Mouse (Mus musculus): ENCODE measurements around the gene Oas1h.
"Not testable (repeated sequence)": the region's sequence is repeated elsewhere in the genome, so short reads cannot be mapped to it uniquely, and the experiment has no call there.

DNA sequence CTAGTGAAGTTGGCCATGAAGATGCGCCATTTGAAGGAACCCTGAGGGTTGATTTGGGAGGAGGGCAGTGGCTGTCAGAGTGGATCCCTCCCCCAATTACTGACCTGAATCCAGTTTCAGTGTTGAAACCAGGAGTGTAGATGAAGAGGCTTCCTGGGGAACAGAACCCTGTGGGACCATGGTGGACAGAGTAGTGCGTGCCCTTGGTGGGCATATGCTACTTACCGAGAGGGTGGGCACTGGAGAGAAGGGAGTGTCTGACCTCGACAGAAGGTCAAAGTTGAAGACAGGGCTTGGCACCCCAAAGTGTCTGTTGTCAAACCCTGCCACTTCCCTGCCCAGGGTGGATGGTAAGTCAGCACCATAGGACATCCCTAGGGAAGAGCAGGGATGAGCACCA, 32.6 kb downstream of the Oas1h start:
- TF ChIP-seq POLR2A (IDR thresholded peaks at IDR 0.05; ENCODE audit: insufficient read length, low read depth); POLR2AphosphoS2 (IDR thresholded peaks at IDR 0.05; ENCODE audit: insufficient read length, low read depth); CEBPB (IDR thresholded peaks at IDR 0.05; ENCODE audit: insufficient read depth, poor library complexity, severe bottlenecking); MYOG (IDR thresholded peaks at IDR 0.05; ENCODE audit: control insufficient read depth in 1 of 3, insufficient read depth in 1 of 3, insufficient read length in 2 of 3, low read depth in 2 of 3); MYOD1 (IDR thresholded peaks at IDR 0.05; ENCODE audit: control insufficient read depth in 1 of 3, insufficient read length in 2 of 3, low read depth in 2 of 3); TCF3 (IDR thresholded peaks at IDR 0.05; ENCODE audit: insufficient read length, low read depth); E2F4 (IDR thresholded peaks at IDR 0.05; ENCODE audit: insufficient read depth): not testable (repeated sequence)
